Mouse (Mus musculus) CH12.LX (cell line): ENCODE measurements at regions not wholly inside any gene's neighbourhood (a gene's known extent, or its start where the extent isn't known, plus 50 kb on each side); places are given as distances from the start of the nearest gene placed in this dataset.

Experiments used
- CHD1 ChIP-seq: IDR thresholded peaks from 2 replicates; pipeline ENCODE4 v1.6.1; 2012; ENCODE audit warnings: low read depth, low read length, improper control_type of control experiment, inconsistent platforms
- CTCF ChIP-seq, 2 experiments: IDR thresholded peaks in 1 of 2; conservative IDR thresholded peaks in 1 of 2; 2 replicates each; pipeline ENCODE4 v1.5.1; 2011 to 2012; ENCODE audit warnings: low read depth in 2 of 2, low read length in 2 of 2, improper control_type of control experiment in 1 of 2, inconsistent platforms in 1 of 2, mild to moderate bottlenecking in 1 of 2, moderate library complexity in 1 of 2
- MAX ChIP-seq: IDR thresholded peaks from 2 replicates; pipeline ENCODE4 v1.6.1; 2011; ENCODE audit warnings: low read length, improper control_type of control experiment
- MYC ChIP-seq: IDR thresholded peaks from 2 replicates; pipeline ENCODE4 v1.6.1; 2011; ENCODE audit warnings: low read depth, mild to moderate bottlenecking, improper control_type of control experiment, low read length
- POLR2A ChIP-seq: IDR thresholded peaks from 2 replicates; pipeline ENCODE4 v1.6.1; 2011; ENCODE audit warnings: low read depth, mild to moderate bottlenecking, improper control_type of control experiment, low read length

DNA sequence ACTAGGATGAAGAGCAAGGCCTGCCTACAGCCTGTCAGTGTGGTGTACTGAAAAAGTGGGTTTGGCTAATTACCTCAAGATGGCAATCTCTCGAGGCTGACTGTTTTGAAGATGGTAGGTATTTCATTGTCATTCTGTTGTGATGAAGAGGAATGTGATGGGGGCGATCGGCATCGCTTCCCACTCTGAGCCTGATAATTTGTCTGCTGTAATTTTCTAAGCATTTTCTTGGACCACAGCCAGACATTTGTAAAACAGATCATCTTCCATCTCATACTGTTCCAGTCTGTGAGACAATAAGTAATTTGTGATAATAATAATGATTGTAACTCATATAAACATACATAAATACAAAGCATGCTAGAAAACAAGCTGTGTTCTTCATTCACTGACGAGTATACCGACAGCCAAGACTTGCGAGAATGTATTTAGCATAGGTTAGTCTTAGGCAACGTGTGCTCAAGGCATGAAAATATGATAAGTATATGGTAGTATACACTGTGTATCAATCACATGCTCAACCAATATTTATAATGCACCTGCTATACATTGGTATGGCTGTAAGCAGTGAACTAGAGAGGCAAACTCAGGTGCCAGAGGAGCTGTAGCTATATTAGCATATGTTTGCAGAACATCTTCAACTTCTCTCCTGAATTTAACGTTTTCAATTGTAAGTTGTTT, 574.1 kb upstream of the Slc39a10 start:
- TF ChIP-seq CTCF (conservative IDR thresholded peaks at IDR 0.05 in 1 of 2, IDR thresholded peaks at IDR 0.05 in 1 of 2; ENCODE audit: low read depth in 2 of 2, low read length in 2 of 2) (no peak), POLR2A (no peak), MAX (no peak), MYC (no peak), CHD1 (no peak)
